Mouse (Mus musculus) bone marrow macrophage, adult 2 months (primary cell): ENCODE results near the gene Ppp1r14a.

Experiments
- CTCF ChIP-seq: IDR thresholded peaks from 2 replicates; pipeline ENCODE4 v1.5.1; 2012; ENCODE audit warnings: low read depth, mild to moderate bottlenecking, low read length, moderate library complexity
- POLR2A ChIP-seq: IDR thresholded peaks from 2 replicates; pipeline ENCODE4 v1.6.1; 2012; ENCODE audit warnings: mild to moderate bottlenecking, low read depth, low read length, borderline replicate concordance

DNA sequence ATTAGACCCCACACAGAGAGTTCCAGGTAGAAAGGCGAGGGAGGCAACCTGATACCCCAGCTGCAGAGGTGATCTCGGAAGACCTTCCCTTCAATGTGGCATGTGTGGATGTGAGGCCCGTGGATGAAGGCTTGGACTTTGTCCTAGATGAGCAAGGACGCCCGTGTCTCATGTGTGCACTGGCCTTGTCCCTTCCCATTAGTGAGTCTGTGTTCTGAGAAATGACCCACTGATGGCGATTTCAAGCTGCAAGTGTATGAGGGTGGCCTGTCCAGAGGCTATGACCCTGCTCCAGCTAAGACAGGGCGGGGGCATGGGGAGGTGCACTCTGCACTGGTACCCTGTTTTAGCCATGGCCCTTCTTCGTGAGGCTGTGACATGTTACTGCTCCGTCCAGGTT is 51.1 kb downstream of the Ppp1r14a start:
- TF ChIP-seq CTCF (no peak), POLR2A (no peak)
